Mouse (Mus musculus) lung, postnatal 0 days (tissue): Measurements from ENCODE around the gene Cryab.

Experiments
- CTCF ChIP-seq: IDR thresholded peaks from 2 replicates; pipeline ENCODE4 v1.5.1; 2016; ENCODE audit warnings: antibody characterized with exemption, mild to moderate bottlenecking
- EP300 ChIP-seq: IDR thresholded peaks from 2 replicates; pipeline ENCODE4 v1.6.1; 2016; ENCODE audit warnings: antibody characterized with exemption, mild to moderate bottlenecking, control low read depth

DNA sequence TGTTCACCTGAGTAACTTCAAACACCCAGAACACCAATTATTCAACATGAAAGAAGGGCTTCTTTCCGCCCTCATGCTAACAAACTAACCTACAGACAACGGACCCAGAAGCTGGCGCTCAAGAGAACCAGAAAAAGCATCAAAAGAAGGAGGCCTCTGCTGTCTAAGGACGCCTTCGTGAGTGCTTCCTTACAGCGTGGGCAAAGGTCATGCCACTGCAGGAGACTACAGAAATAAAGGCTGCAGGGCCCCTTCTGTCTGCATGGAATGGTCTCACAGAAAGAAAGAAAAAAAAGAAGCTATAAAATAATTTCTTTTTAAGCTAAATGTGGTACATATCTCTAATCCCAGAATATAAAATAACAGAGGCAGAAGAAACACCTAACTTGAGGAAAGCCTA lies 46.2 kb upstream of the Cryab start:
- TF ChIP-seq CTCF (no peak), EP300 (no peak)
